Mouse (Mus musculus): Measurements from ENCODE around the gene Arhgap6. TPM values are rescaled to one million over a fixed set of nuclear protein-coding genes. Genes with fewer than 3 reads are reported as not detected.

The Arhgap6 gene
- polyA plus RNA-seq, 1 experiment from 2014 or later = 0.46 TPM

GRCm38 (mm10) chrX:169140467-169140866 lies 345.6 kb downstream of the Arhgap6 start:
- Histone ChIP-seq H3K9ac (no peak overlapping the region), H3K4me1 (no peaks in the 10 kb centered on the region), H3K4me2 (no peak overlapping the region), H3K36me3 (ENCODE audit: poor library complexity, severe bottlenecking) (no peaks in the 10 kb centered on the region), H3K9me3 (replicated peaks) (no peaks in the 10 kb centered on the region), H3K27me3 (no peaks in the 10 kb centered on the region), H3K27ac (no peak overlapping the region), H3K4me3 (no peak overlapping the region)
- no peak for ATAC-seq
- 88% methylated on average over 9 of the region's 9 CpGs for WGBS

- Histone ChIP-seq H3K9ac (no peak overlapping the region), H3K4me2 (no peak overlapping the region), H3K4me3 (no peak overlapping the region), H3K27ac (no peak overlapping the region), H3K36me3 (ENCODE audit: poor library complexity, severe bottlenecking) (no peaks in the 10 kb centered on the region), H3K27me3 (no peaks in the 10 kb centered on the region), H3K4me1 (no peaks in the 10 kb centered on the region), H3K9me3 (replicated peaks) (no peaks in the 10 kb centered on the region)
- no peak for ATAC-seq
These were observed 358.9 kb downstream of the Arhgap6 start for GRCm38 (mm10) chrX:169153805-169154204.

- H3K36me3 ChIP-seq (ENCODE audit: poor library complexity, severe bottlenecking) = no peaks in the 10 kb centered on the region
- H3K27me3 ChIP-seq = no peaks in the 10 kb centered on the region
- H3K4me3 ChIP-seq = no peak overlapping the region
- no peak overlapping the region for H3K9ac ChIP-seq
- no peaks in the 10 kb centered on the region for H3K9me3 ChIP-seq (replicated peaks)
- H3K27ac ChIP-seq = no peak overlapping the region
- no peak for ATAC-seq
- H3K4me1 ChIP-seq = no peaks in the 10 kb centered on the region
- WGBS = 90% methylated on average over 6 of the region's 6 CpGs
- H3K4me2 ChIP-seq = no peak overlapping the region
These were observed 363.5 kb downstream of the Arhgap6 start for GRCm38 (mm10) chrX:169158385-169158784.

- H3K9me3 ChIP-seq (replicated peaks) = no peaks in the 10 kb centered on the region
- H3K4me2 ChIP-seq = no peak overlapping the region
- no peaks in the 10 kb centered on the region for H3K4me1 ChIP-seq
- H3K4me3 ChIP-seq = no peak overlapping the region
- H3K9ac ChIP-seq = no peak overlapping the region
- no peaks in the 10 kb centered on the region for H3K36me3 ChIP-seq (ENCODE audit: poor library complexity, severe bottlenecking)
- WGBS = 75% methylated on average over 2 of the region's 2 CpGs
- no peak for ATAC-seq
- H3K27me3 ChIP-seq = no peaks in the 10 kb centered on the region
- no peak overlapping the region for H3K27ac ChIP-seq
These were observed 376.1 kb downstream of the Arhgap6 start for GRCm38 (mm10) chrX:169170981-169171380.

- Histone ChIP-seq H3K27me3 (no peaks in the 10 kb centered on the region), H3K4me3 (no peak overlapping the region), H3K27ac (no peak overlapping the region), H3K36me3 (ENCODE audit: poor library complexity, severe bottlenecking) (no peaks in the 10 kb centered on the region), H3K9ac (no peak overlapping the region), H3K9me3 (replicated peaks) (no peaks in the 10 kb centered on the region), H3K4me2 (no peak overlapping the region), H3K4me1 (no peaks in the 10 kb centered on the region)
- WGBS = 67% methylated on average over 1 of the region's 1 CpGs
- no peak for ATAC-seq
These were observed 378.9 kb downstream of the Arhgap6 start for GRCm38 (mm10) chrX:169173796-169174195.

- ATAC-seq = no peak
- no peak overlapping the region for H3K27ac ChIP-seq
- no peaks in the 10 kb centered on the region for H3K27me3 ChIP-seq
- H3K4me3 ChIP-seq = no peak overlapping the region
- 65% methylated on average over 2 of the region's 2 CpGs for WGBS
- no peak overlapping the region for H3K9ac ChIP-seq
- no peaks in the 10 kb centered on the region for H3K4me1 ChIP-seq
- H3K4me2 ChIP-seq = no peak overlapping the region
- H3K36me3 ChIP-seq (ENCODE audit: poor library complexity, severe bottlenecking) = no peaks in the 10 kb centered on the region
- H3K9me3 ChIP-seq (replicated peaks) = no peaks in the 10 kb centered on the region
These were observed 383.7 kb downstream of the Arhgap6 start for GRCm38 (mm10) chrX:169178634-169179033.

- Histone ChIP-seq H3K9ac (no peak within 1 kb of the TSS), H3K4me3 (no peak within 1 kb of the TSS), H3K27ac (no peak within 1 kb of the TSS), H3K9me3 (replicated peaks) (no peaks in the 10 kb centered on the region), H3K27me3 (no peaks in the 10 kb centered on the region), H3K4me2 (no peak within 1 kb of the TSS), H3K36me3 (ENCODE audit: poor library complexity, severe bottlenecking) (no peaks in the 10 kb centered on the region), H3K4me1 (no peaks in the 10 kb centered on the region)
- ATAC-seq = no peak
- WGBS = 82% methylated on average over 5 of the region's 5 CpGs
These were observed 392.2 kb downstream of the Arhgap6 start, which contains the start of gene Amelx for GRCm38 (mm10) chrX:169187100-169187499. TSS of gene Amelx (minus strand) at chrX:169187200.

GRCm38 (mm10) chrX:169210019-169210418 lies 415.1 kb downstream of the Arhgap6 start:
- Histone ChIP-seq H3K27me3 (peaks cover 7% of the 10 kb centered on the region; the same call in 1 of the 2 replicates), H3K9ac (no peak overlapping the region), H3K36me3 (ENCODE audit: poor library complexity, severe bottlenecking) (no peaks in the 10 kb centered on the region), H3K4me2 (no peak overlapping the region), H3K4me1 (no peaks in the 10 kb centered on the region), H3K4me3 (no peak overlapping the region), H3K9me3 (replicated peaks) (no peaks in the 10 kb centered on the region), H3K27ac (no peak overlapping the region)
- 70% methylated on average over 3 of the region's 3 CpGs for WGBS
- no peak for ATAC-seq

- Histone ChIP-seq H3K27me3 (peaks cover 5% of the 10 kb centered on the region; the same call in 1 of the 2 replicates), H3K4me3 (no peak overlapping the region), H3K9ac (no peak overlapping the region), H3K9me3 (replicated peaks) (no peaks in the 10 kb centered on the region), H3K36me3 (ENCODE audit: poor library complexity, severe bottlenecking) (no peaks in the 10 kb centered on the region), H3K27ac (no peak overlapping the region), H3K4me2 (no peak overlapping the region), H3K4me1 (no peaks in the 10 kb centered on the region)
- WGBS = 79% methylated on average over 8 of the region's 8 CpGs
- ATAC-seq = no peak
These were observed 425.2 kb downstream of the Arhgap6 start for GRCm38 (mm10) chrX:169220064-169220463.

GRCm38 (mm10) chrX:169222357-169223062 lies 427.6 kb downstream of the Arhgap6 start:
- Histone ChIP-seq H3K4me2 (no peak overlapping the region), H3K27me3 (peaks cover 5% of the 10 kb centered on the region; the same call in 1 of the 2 replicates), H3K4me3 (no peak overlapping the region), H3K36me3 (ENCODE audit: poor library complexity, severe bottlenecking) (no peaks in the 10 kb centered on the region), H3K27ac (no peak overlapping the region), H3K9me3 (replicated peaks) (no peaks in the 10 kb centered on the region), H3K9ac (no peak overlapping the region), H3K4me1 (no peaks in the 10 kb centered on the region)
- 78% methylated on average over 3 of the region's 3 CpGs for WGBS
- ATAC-seq = no peak

GRCm38 (mm10) chrX:169255915-169256314 lies 461.0 kb downstream of the Arhgap6 start:
- Histone ChIP-seq H3K4me3 (no peak overlapping the region), H3K36me3 (ENCODE audit: poor library complexity, severe bottlenecking) (no peaks in the 10 kb centered on the region), H3K9ac (no peak overlapping the region), H3K27ac (no peak overlapping the region), H3K9me3 (replicated peaks) (no peaks in the 10 kb centered on the region), H3K27me3 (peaks cover 3% of the 10 kb centered on the region; the same call in 1 of the 2 replicates), H3K4me1 (no peaks in the 10 kb centered on the region), H3K4me2 (no peak overlapping the region)
- 80% methylated on average over 1 of the region's 1 CpGs for WGBS
- ATAC-seq = no peak

- Histone ChIP-seq H3K9me3 (replicated peaks) (no peaks in the 10 kb centered on the region), H3K27me3 (peaks cover 3% of the 10 kb centered on the region; the same call in 1 of the 2 replicates), H3K9ac (no peak overlapping the region), H3K4me1 (no peaks in the 10 kb centered on the region), H3K4me2 (no peak overlapping the region), H3K27ac (no peak overlapping the region), H3K36me3 (ENCODE audit: poor library complexity, severe bottlenecking) (no peaks in the 10 kb centered on the region), H3K4me3 (no peak overlapping the region)
- no peak for ATAC-seq
These were observed 461.8 kb downstream of the Arhgap6 start for GRCm38 (mm10) chrX:169256741-169257140.

GRCm38 (mm10) chrX:169261034-169261433 lies 466.1 kb downstream of the Arhgap6 start:
- no peak overlapping the region for H3K4me3 ChIP-seq
- H3K27ac ChIP-seq = no peak overlapping the region
- no peaks in the 10 kb centered on the region for H3K36me3 ChIP-seq (ENCODE audit: poor library complexity, severe bottlenecking)
- no peaks in the 10 kb centered on the region; the same call in 1 of the 2 replicates for H3K27me3 ChIP-seq
- no peak for ATAC-seq
- no peak overlapping the region for H3K4me2 ChIP-seq
- H3K4me1 ChIP-seq = no peaks in the 10 kb centered on the region
- no peak overlapping the region for H3K9ac ChIP-seq
- 78% methylated on average over 3 of the region's 3 CpGs for WGBS
- H3K9me3 ChIP-seq (replicated peaks) = no peaks in the 10 kb centered on the region

Data from forebrain, embryonic 13.5 days (tissue).